Mouse (Mus musculus): Measurements from ENCODE around the gene Map2k4.

DNA sequence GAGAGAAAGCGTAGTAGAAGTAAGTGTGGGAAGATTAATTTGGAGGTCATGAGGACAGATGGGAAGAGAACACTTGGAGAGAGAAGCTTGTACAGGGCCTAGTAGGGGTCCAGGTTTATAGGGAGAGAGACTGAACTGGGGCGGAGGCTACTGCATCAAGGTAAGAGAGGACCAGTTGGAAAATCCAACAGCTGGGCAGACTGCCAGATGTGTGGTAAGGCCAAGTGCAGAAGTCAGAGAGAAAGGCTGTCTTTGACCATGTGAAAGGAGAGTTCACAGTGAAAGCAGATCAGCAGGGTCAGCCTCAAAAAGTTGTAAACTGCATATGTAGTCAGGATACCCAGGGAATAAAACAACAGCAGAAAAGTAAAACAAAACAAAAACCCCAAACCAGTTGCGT, 36.5 kb upstream of the Map2k4 start:
- TF ChIP-seq CTCF (conservative IDR thresholded peaks at IDR 0.05; ENCODE audit: insufficient read depth, insufficient read length, low read depth, low read length) (no peak), POLR2A (IDR thresholded peaks at IDR 0.05; ENCODE audit: low read depth, low read length) (no peak)

All from kidney, adult 2 months (tissue).